Mouse (Mus musculus) frontal cortex, adult 2 months (tissue): ENCODE data around the gene Hspb3. TPM values are rescaled to one million over a fixed set of nuclear protein-coding genes. Genes with fewer than 3 reads are reported as not detected.

Source experiments
- DNase-seq, 2 experiments: peaks; one replicate each; pipeline ENCODE4 v3.0.0; 2022; ENCODE audit warnings: low spot score in 1 of 2; ENCODE audit errors: extremely low spot score in 1 of 2
- polyA plus RNA-seq: library from polyadenylated mRNA; depleted of rRNA; stranded (reverse); fragments of >200 nt; gene quantifications from 2 replicates; pipeline ENCODE4 v1.2.3, GENCODE M21; 2012

Hspb3 gene
- polyA plus RNA-seq, 1 experiment, result 8.5 TPM

- no peak for DNase-seq
Measured at GRCm38 (mm10) chr13:113640944-113641597, 22.4 kb downstream of the Hspb3 start.

DNA sequence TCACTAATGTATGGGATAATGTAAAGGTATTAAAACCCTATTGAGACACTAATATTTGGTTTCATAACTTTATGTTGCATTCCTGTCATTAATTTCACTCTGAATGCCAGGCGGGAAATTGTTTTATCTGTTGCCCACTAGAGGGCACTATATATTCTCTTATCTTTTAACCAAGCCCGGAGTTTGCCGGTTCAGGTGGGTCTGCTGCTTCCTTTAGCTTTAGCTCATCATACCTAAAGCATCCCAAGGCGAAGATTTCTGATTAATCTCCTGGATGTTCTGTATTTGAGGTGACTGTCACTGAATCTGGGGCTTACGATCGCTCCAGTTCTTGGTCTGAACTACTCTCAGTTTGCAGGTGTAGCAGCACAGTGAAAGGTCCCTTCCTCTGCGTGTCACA, 24.6 kb downstream of the Hspb3 start:
- DNase-seq, result peak in 1 of 2 experiments; percentile 69

DNA sequence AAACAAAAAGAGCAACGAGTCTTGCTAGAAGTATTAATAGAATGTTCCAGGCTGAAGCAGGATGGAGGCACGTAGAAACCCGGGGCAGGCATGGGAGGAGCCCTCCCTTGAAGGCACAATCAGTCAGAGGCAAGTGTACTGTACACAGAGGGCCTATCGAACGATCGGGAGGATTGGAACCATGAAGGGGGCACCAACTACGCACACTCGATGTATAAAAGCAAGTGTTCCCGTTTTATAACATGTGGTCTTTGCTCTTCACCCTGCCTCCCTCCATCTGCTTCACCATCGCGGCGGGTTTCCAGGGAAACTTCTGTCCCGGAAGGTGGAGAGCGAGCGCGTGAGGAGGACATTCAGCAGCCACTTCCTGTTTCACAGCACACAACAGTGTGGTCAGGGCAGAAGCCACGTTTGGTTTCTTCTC, 27.7 kb downstream of the Hspb3 start:
- no peak for DNase-seq

DNA sequence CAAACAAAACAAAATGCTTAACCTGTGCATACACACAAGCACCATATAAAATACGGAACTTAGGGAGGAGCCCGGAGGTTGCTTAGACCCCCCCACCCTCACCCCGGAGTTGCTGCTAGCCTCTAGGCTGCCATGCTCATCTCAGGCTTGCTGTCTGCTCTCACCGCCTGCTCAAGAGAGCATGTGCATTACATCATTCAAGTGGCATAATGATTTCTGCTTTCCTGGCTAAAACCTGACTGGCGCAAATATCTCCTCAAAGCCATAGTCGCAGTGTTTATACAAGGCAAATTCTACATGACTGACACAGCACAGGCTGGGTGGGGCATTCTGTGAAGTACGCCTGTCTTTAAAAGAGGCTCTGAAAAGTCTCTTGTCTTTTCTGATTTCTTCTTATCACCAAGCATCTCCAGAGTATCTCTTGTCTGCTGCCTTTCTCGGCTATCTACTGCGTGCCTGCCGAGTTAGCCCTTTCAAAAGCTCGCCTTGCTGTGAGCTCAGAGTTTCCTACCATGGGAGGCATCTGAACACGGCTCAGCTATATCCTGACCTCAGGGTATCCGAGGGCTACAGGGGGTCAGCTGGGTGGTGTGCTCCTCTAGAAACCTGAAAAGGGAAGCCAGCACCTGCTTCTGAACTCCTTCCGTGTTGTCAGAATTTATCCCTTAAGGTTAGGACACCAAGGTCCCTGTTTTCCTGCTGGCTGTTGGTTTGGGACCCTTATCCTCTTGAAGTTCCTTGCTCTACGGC, 28.6 kb downstream of the Hspb3 start:
- no peak for DNase-seq

GRCm38 (mm10) chr13:113632506-113632905, 31.0 kb downstream of the Hspb3 start:
- no peak for DNase-seq

GRCm38 (mm10) chr13:113627601-113628000, 35.9 kb downstream of the Hspb3 start:
- DNase-seq, result no peak

DNA sequence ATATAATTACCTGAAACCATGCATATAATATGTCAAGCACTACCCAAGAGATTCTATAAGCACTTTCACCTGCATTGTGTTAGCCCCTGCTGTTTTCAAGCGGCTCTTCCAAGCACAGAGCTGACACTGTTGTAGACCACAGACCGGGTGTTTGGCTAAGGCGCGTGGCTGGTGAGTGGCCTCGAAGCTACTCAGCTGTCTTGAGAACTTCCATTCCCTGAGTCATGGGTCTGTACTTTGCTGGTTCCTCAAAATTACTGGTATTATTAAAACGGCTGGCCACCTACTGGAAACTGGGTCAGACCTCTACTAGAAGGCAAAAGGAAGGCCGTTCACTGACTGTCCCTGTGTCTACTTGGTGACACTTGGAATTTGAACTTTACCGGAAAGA, 40.6 kb downstream of the Hspb3 start:
- no peak for DNase-seq

GRCm38 (mm10) chr13:113622122-113622864, 41.2 kb downstream of the Hspb3 start:
- DNase-seq, result no peak

DNA sequence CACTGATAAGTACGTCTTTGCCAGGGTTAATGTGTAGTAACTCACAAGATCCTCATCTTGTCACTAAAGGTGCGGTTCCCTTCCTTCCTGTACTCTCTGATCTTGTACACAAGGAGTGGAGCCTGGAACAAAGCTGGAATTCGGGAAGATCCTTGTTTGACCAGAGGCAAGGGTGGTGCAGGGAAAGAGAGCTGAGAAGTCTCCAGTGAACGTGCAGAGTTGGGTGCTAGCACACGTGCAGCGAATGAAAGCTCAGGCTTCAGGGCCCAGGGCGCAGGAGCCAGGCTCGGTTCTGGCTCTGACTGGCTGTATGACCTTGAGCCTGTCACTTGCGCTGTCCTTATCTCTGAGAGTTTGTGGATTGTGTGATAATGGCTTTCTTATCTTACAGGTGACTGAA, 44.5 kb downstream of the Hspb3 start:
- DNase-seq, result no peak

GRCm38 (mm10) chr13:113617891-113618823, 45.3 kb downstream of the Hspb3 start, which contains the start of gene Snx18:
Gene Snx18, minus strand, starts transcription at chr13:113618564.
- DNase-seq, result peak; percentile 76 to 93

DNA sequence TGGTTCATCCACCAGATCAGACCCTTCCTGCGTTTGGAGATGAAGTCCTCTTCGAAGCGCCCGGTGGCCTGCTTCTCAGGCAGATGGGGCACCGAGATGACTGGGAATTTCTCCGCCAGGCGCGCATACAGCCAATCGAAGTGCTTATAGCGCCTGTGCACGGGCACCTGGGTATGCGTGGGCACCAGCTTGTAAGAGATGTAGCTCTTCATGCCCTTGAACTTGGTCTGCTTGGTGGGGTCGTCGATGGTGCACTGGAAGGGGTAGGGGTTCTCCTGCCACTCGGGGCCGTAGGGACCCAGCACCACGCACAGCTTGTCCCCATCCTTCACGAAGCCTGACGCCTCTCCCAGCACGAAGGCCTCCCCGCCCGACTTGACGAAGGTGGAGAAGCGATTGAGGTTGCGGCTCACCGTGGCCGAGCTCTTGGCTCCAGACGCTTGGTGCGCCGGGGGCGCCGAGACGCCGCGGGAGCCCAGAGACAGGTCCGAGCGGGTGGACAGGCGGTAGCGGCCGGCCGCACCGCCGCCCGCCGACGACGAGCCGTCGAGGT, 46.1 kb downstream of the Hspb3 start:
- no peak for DNase-seq

- no peak for DNase-seq
Measured at GRCm38 (mm10) chr13:113616751-113617337, 46.6 kb downstream of the Hspb3 start.

DNA sequence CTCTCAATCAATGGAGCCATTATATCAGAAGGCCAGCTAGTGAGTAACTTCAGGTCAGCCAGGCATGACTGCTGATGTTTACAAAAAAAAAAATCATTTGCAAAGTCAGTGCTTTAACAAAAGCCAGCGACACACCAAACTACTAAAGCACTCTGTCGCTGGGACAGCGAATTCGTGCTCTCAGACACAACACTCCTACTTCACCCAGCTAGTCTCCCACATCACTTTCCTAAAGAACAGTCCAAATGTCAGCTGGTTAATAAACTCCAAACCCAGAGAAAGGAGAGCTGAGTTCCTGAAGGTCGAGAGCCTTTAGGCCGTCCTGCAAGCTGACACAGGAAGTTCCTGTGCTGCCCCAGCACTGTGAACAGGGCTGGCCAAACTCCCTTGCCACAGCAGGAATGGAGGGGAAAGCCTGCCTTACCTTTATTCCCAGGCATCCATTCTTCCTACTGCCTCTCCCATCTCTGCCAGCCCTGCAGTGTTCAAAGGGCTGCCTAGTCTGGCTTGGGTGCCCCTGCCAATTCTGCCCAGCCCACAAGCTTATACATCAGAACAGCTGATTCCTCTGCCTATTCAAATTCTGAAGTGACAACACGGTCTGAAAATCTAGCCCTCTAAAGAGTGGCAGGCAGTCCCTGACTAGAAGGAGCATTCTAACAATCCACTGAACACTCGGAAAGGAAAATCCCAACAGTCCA, 47.4 kb downstream of the Hspb3 start:
- no peak for DNase-seq

GRCm38 (mm10) chr13:113615546-113615941, 47.9 kb downstream of the Hspb3 start:
- no peak for DNase-seq

- DNase-seq, result peak in 1 of 2 experiments; percentile 81
Measured at GRCm38 (mm10) chr13:113614635-113615545, 48.6 kb downstream of the Hspb3 start.

- no peak for DNase-seq
Measured at GRCm38 (mm10) chr13:113613882-113614281, 49.6 kb downstream of the Hspb3 start.

DNA sequence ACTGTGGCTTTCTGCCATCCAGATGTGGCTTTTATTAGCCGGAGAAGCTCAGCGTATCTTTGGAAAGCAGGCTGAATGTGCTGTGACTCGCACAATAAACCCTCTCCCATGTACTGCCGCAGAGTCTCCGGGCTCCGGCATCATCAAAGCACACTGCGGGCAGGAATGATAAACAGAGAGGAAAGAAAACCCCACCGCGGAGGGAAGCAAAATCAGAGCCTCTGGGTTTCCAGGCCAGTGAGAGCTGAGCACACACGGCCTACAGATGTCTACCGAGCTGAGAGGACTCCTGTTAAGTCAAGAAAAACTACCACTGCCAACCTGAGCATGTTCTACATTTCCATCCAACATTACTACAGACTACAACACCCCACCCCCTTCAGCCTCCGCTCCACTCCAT, 50.1 kb downstream of the Hspb3 start:
- DNase-seq, result no peak
